Mouse (Mus musculus): ENCODE results near the gene Lpin1. TPM values are rescaled to one million over a fixed set of nuclear protein-coding genes. Genes with fewer than 3 reads are reported as not detected.

Lpin1 gene
- polyA plus RNA-seq, 1 experiment from 2014 or later: 14.3 TPM

- ATAC-seq: no peak
- H3K4me2 ChIP-seq (ENCODE audit: low read depth, low read length): no peak overlapping the region
- DNase-seq: no peak
- 93% methylated on average over 12 of the region's 12 CpGs for WGBS (ENCODE audit: insufficient replicate concordance)
- H3K4me3 ChIP-seq (ENCODE audit: low read depth, low read length): no peak overlapping the region
- TF ChIP-seq CTCF (IDR thresholded peaks at IDR 0.05; ENCODE audit: low read depth): no peak
- no peak for TF ChIP-seq EP300 (IDR thresholded peaks at IDR 0.05; ENCODE audit: low read depth)
- no peak overlapping the region for H3K27ac ChIP-seq (ENCODE audit: low read depth)
- no peaks in the 10 kb centered on the region for H3K4me1 ChIP-seq (ENCODE audit: insufficient read depth)
- H3K36me3 ChIP-seq (replicated peaks; ENCODE audit: insufficient read depth, low read length): peaks cover 89% of the 10 kb centered on the region
- H3K9ac ChIP-seq (replicated peaks): no peak overlapping the region
- no peaks in the 10 kb centered on the region for H3K9me3 ChIP-seq (ENCODE audit: low read length)
- no peaks in the 10 kb centered on the region for H3K27me3 ChIP-seq (ENCODE audit: insufficient read depth, low read length)
These were observed 61.9 kb downstream of the Lpin1 start for GRCm38 (mm10) chr12:16548824-16549375.

- H3K9me3 ChIP-seq (ENCODE audit: low read length): no peaks in the 10 kb centered on the region
- DNase-seq (no peak), ATAC-seq (no peak)
- no peak overlapping the region for H3K9ac ChIP-seq (replicated peaks)
- no peak overlapping the region for H3K4me2 ChIP-seq (ENCODE audit: low read depth, low read length)
- peaks cover 89% of the 10 kb centered on the region for H3K36me3 ChIP-seq (replicated peaks; ENCODE audit: insufficient read depth, low read length)
- WGBS (ENCODE audit: insufficient replicate concordance): 87% methylated on average over 5 of the region's 5 CpGs
- H3K27ac ChIP-seq (ENCODE audit: low read depth): no peak overlapping the region
- no peaks in the 10 kb centered on the region for H3K27me3 ChIP-seq (ENCODE audit: insufficient read depth, low read length)
- H3K4me1 ChIP-seq (ENCODE audit: insufficient read depth): no peaks in the 10 kb centered on the region
- H3K4me3 ChIP-seq (ENCODE audit: low read depth, low read length): no peak overlapping the region
- TF ChIP-seq EP300 (IDR thresholded peaks at IDR 0.05; ENCODE audit: low read depth) (no peak), CTCF (IDR thresholded peaks at IDR 0.05; ENCODE audit: low read depth) (no peak)
These were observed 69.2 kb downstream of the Lpin1 start for GRCm38 (mm10) chr12:16541606-16542005.

- H3K4me2 ChIP-seq (ENCODE audit: low read depth, low read length): no peak overlapping the region
- no peak overlapping the region for H3K9ac ChIP-seq (replicated peaks)
- no peak for ATAC-seq
- TF ChIP-seq EP300 (IDR thresholded peaks at IDR 0.05; ENCODE audit: low read depth) (no peak), CTCF (IDR thresholded peaks at IDR 0.05; ENCODE audit: low read depth) (no peak)
- H3K4me1 ChIP-seq (ENCODE audit: insufficient read depth): no peaks in the 10 kb centered on the region
- no peak overlapping the region for H3K27ac ChIP-seq (ENCODE audit: low read depth)
- peaks cover 86% of the 10 kb centered on the region for H3K36me3 ChIP-seq (replicated peaks; ENCODE audit: insufficient read depth, low read length)
- no peaks in the 10 kb centered on the region for H3K27me3 ChIP-seq (ENCODE audit: insufficient read depth, low read length)
- DNase-seq: no peak
- 96% methylated on average over 8 of the region's 8 CpGs for WGBS (ENCODE audit: insufficient replicate concordance)
- no peaks in the 10 kb centered on the region for H3K9me3 ChIP-seq (ENCODE audit: low read length)
- no peak overlapping the region for H3K4me3 ChIP-seq (ENCODE audit: low read depth, low read length)
These were observed 70.1 kb downstream of the Lpin1 start for GRCm38 (mm10) chr12:16540712-16541111.

DNA sequence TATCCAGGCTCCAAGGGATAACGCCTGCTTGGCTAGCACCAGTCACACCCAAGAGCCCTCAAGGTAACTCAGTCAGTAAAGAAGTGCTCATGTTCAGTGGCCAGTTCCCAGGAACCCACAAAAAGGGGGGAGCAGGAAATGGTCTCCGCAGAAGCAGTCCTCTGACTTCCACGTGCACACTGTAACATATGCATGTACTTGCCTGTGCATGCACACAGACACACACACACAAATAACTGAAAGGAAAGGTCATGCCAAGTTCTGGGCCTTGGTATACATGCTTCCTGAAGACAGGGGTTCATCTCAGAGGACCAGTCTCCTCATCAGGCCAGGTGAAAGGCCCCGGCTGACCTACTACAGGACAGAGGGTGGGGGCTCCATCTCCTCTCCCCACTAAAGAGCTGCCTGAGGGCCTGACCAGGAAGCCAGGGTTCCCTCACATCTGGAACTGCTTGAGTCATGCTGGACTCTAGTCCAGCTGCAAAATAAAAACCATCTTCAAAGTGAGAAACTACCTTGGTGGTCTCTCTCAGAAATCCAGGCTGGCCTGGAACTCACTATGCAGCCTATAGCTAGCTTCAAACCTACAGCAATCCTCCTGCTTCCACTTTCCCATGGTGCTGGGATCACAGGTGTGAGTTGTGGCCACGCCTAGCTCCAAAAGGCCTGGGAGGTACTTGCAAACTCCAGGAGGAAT lies 70.7 kb downstream of the Lpin1 start:
- Histone ChIP-seq H3K4me3 (ENCODE audit: low read depth, low read length) (no peak overlapping the region), H3K4me1 (ENCODE audit: insufficient read depth) (no peaks in the 10 kb centered on the region), H3K9ac (replicated peaks) (no peak overlapping the region), H3K9me3 (ENCODE audit: low read length) (no peaks in the 10 kb centered on the region), H3K27me3 (ENCODE audit: insufficient read depth, low read length) (no peaks in the 10 kb centered on the region), H3K4me2 (ENCODE audit: low read depth, low read length) (no peak overlapping the region), H3K36me3 (replicated peaks; ENCODE audit: insufficient read depth, low read length) (peaks cover 81% of the 10 kb centered on the region), H3K27ac (ENCODE audit: low read depth) (no peak overlapping the region)
- ATAC-seq (no peak), DNase-seq (no peak)
- TF ChIP-seq EP300 (IDR thresholded peaks at IDR 0.05; ENCODE audit: low read depth): no peak
- no peak for TF ChIP-seq CTCF (IDR thresholded peaks at IDR 0.05; ENCODE audit: low read depth)
- 67% methylated on average over 5 of the region's 5 CpGs for WGBS (ENCODE audit: insufficient replicate concordance)

- WGBS (ENCODE audit: insufficient replicate concordance): 32% methylated on average over 4 of the region's 4 CpGs
- TF ChIP-seq EP300 (IDR thresholded peaks at IDR 0.05; ENCODE audit: low read depth) (no peak), CTCF (IDR thresholded peaks at IDR 0.05; ENCODE audit: low read depth) (peak; percentile 73)
- Histone ChIP-seq H3K36me3 (replicated peaks; ENCODE audit: insufficient read depth, low read length) (peaks cover 20% of the 10 kb centered on the region), H3K4me2 (ENCODE audit: low read depth, low read length) (0 out of 2 replicates have a peak overlapping the region, but pooled peaks have one; percentile 32), H3K9me3 (ENCODE audit: low read length) (no peaks in the 10 kb centered on the region), H3K27ac (ENCODE audit: low read depth) (no peak overlapping the region), H3K9ac (replicated peaks) (no peak overlapping the region), H3K4me1 (ENCODE audit: insufficient read depth) (peaks cover 6% of the 10 kb centered on the region), H3K4me3 (ENCODE audit: low read depth, low read length) (no peak overlapping the region), H3K27me3 (ENCODE audit: insufficient read depth, low read length) (no peaks in the 10 kb centered on the region)
- DNase-seq: peak; percentile 81
- peak; percentile 49 for ATAC-seq
These were observed 77.4 kb downstream of the Lpin1 start for GRCm38 (mm10) chr12:16533331-16533828.

DNA sequence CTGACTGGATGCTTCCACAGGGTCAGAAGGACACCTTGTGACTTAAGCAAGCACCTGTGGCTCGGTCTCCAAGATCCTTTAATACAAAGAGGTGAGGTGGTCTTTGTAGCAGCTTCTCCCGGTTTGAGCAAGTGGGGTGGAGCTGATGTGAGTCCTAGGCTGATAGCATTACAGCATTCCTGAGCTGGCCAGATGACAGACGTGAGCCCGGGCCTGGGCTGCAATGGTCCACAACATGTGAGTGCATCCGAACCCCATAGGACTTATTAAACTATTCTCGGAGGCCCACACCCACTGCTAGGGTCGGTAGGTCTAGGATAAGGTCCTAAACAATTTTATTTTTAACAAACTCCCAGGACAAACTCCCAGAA lies 77.9 kb downstream of the Lpin1 start:
- DNase-seq (no peak), ATAC-seq (peak; percentile 15)
- no peaks in the 10 kb centered on the region for H3K27me3 ChIP-seq (ENCODE audit: insufficient read depth, low read length)
- peaks cover 6% of the 10 kb centered on the region for H3K4me1 ChIP-seq (ENCODE audit: insufficient read depth)
- no peak overlapping the region for H3K4me3 ChIP-seq (ENCODE audit: low read depth, low read length)
- H3K9ac ChIP-seq (replicated peaks): no peak overlapping the region
- TF ChIP-seq EP300 (IDR thresholded peaks at IDR 0.05; ENCODE audit: low read depth) (no peak), CTCF (IDR thresholded peaks at IDR 0.05; ENCODE audit: low read depth) (no peak)
- peak overlapping the region; percentile 29; the same call in 1 of the 2 replicates for H3K27ac ChIP-seq (ENCODE audit: low read depth)
- peaks cover 15% of the 10 kb centered on the region for H3K36me3 ChIP-seq (replicated peaks; ENCODE audit: insufficient read depth, low read length)
- no peaks in the 10 kb centered on the region for H3K9me3 ChIP-seq (ENCODE audit: low read length)
- 46% methylated on average over 7 of the region's 7 CpGs for WGBS (ENCODE audit: insufficient replicate concordance)
- peak overlapping the region; percentile 32 for H3K4me2 ChIP-seq (ENCODE audit: low read depth, low read length)

All from liver, postnatal 0 days (tissue).